Mouse (Mus musculus) stomach, postnatal 0 days (tissue): ENCODE results near the gene Pcnx3. TPM values are rescaled to one million over a fixed set of nuclear protein-coding genes. Genes with fewer than 3 reads are reported as not detected.

Source experiments
- ATAC-seq: fragments of 200-750 bp; cut with Nextera tagmentation; 2 replicates; pipeline ENCODE4 v1.8.0; 2017; ENCODE audit not compliant: low FRiP score, low TSS enrichment
- DNase-seq: peaks from one replicate; pipeline ENCODE4 v3.0.0-alpha.2; 2016; ENCODE audit warnings: low spot score
- H3K27ac ChIP-seq: fragments of 300-500 bp; sonication (generic); replicated peaks from 2 replicates; pipeline ENCODE4 v1.5.1; 2014; ENCODE audit warnings: mild to moderate bottlenecking, control low read depth
- H3K27me3 ChIP-seq: fragments of 300-500 bp; sonication (generic); 2 replicates; pipeline ENCODE4 v1.6.1; 2014; ENCODE audit warnings: low read length; ENCODE audit not compliant: control insufficient read depth, insufficient read depth
- H3K36me3 ChIP-seq: fragments of 300-500 bp; sonication (generic); 2 replicates; pipeline ENCODE4 v1.6.1; 2014; ENCODE audit warnings: low read length, mixed read lengths; ENCODE audit not compliant: control insufficient read depth, insufficient read depth
- H3K4me1 ChIP-seq: fragments of 300-500 bp; sonication (generic); replicated peaks from 2 replicates; pipeline ENCODE4 v1.6.1; 2014; ENCODE audit warnings: antibody characterized with exemption; ENCODE audit not compliant: control insufficient read depth, insufficient read depth
- H3K4me2 ChIP-seq: fragments of 300-500 bp; sonication (generic); replicated peaks from 2 replicates; pipeline ENCODE4 v1.6.1; 2014; ENCODE audit warnings: low read depth, mild to moderate bottlenecking, control low read depth, moderate library complexity
- H3K4me3 ChIP-seq: fragments of 300-500 bp; sonication (generic); 2 replicates; pipeline ENCODE4 v1.5.1; 2014; ENCODE audit warnings: low read depth, low read length, control low read depth
- H3K9ac ChIP-seq: fragments of 300-500 bp; sonication (generic); 2 replicates; pipeline ENCODE4 v1.6.1; 2014; ENCODE audit warnings: mild to moderate bottlenecking, low read length, control low read depth, mixed read lengths
- H3K9me3 ChIP-seq: fragments of 300-500 bp; sonication (generic); 2 replicates; pipeline ENCODE4 v1.6.1; 2016; ENCODE audit warnings: low read length; ENCODE audit not compliant: control insufficient read depth
- CTCF ChIP-seq: IDR thresholded peaks from 2 replicates; pipeline ENCODE4 v1.5.1; 2016; ENCODE audit warnings: antibody characterized with exemption, low read depth, mild to moderate bottlenecking, moderate library complexity
- EP300 ChIP-seq: optimal IDR thresholded peaks from 2 replicates; pipeline ENCODE3; 2016; ENCODE audit warnings: antibody characterized with exemption
- WGBS: fragments of 180-500 bp; shearing (Covaris S2); extraction: QIAGEN DNeasy Blood & Tissue Kit; methylation state at CpG from one replicate; pipeline ENCODE4 v1.1.7; 2014; 5-methylcytosine and 5-hydroxymethylcytosine counted together
- polyA plus RNA-seq: library from polyadenylated mRNA; unstranded; fragments of >200 nt; fragmentation: Nextera tagmentation; extraction: Ambion mirVana; gene quantifications from 2 replicates; pipeline ENCODE4 v1.2.1, GENCODE M21; 2015

Gene Pcnx3
- polyA plus RNA-seq, 1 experiment from 2014 or later: 6.5 TPM

- Histone ChIP-seq H3K9ac (no peak overlapping the region), H3K4me1 (no peaks in the 10 kb centered on the region; the same call in 1 of the 2 replicates)
- no peak for TF ChIP-seq EP300
- TF ChIP-seq CTCF: no peak
Measured at GRCm38 (mm10) chr19:5685431-5685830, 3.3 kb downstream of the Pcnx3 start.

GRCm38 (mm10) chr19:5684985-5685384 lies 3.7 kb downstream of the Pcnx3 start:
- H3K4me1 ChIP-seq: no peaks in the 10 kb centered on the region; the same call in 1 of the 2 replicates
- no peaks in the 10 kb centered on the region for H3K9me3 ChIP-seq
- DNase-seq (no peak), ATAC-seq (no peak)
- WGBS: 94% methylated on average over 13 of the region's 13 CpGs
- no peaks in the 10 kb centered on the region for H3K27me3 ChIP-seq
- H3K27ac ChIP-seq: no peak overlapping the region
- no peak overlapping the region for H3K4me2 ChIP-seq
- no peak overlapping the region for H3K4me3 ChIP-seq
- no peak overlapping the region for H3K9ac ChIP-seq
- H3K36me3 ChIP-seq: peaks cover 28% of the 10 kb centered on the region
- TF ChIP-seq EP300 (no peak), CTCF (no peak)

More at GRCm38 (mm10) chr19:5685431-5685830, 3.3 kb downstream of the Pcnx3 start:
- Histone ChIP-seq H3K36me3 (peaks cover 27% of the 10 kb centered on the region), H3K4me2 (no peak overlapping the region), H3K27me3 (no peaks in the 10 kb centered on the region), H3K4me3 (no peak overlapping the region), H3K27ac (no peak overlapping the region), H3K9me3 (no peaks in the 10 kb centered on the region)
- ATAC-seq (no peak), DNase-seq (no peak)
- 94% methylated on average over 19 of the region's 19 CpGs for WGBS

GRCm38 (mm10) chr19:5684236-5684635 lies 4.5 kb downstream of the Pcnx3 start:
- WGBS: 88% methylated on average over 12 of the region's 12 CpGs
- Histone ChIP-seq H3K4me3 (no peak overlapping the region), H3K9ac (no peak overlapping the region), H3K36me3 (peaks cover 28% of the 10 kb centered on the region), H3K9me3 (no peaks in the 10 kb centered on the region), H3K4me2 (no peak overlapping the region), H3K27ac (no peak overlapping the region), H3K27me3 (no peaks in the 10 kb centered on the region), H3K4me1 (no peaks in the 10 kb centered on the region; the same call in 1 of the 2 replicates)
- ATAC-seq (no peak), DNase-seq (no peak)
- TF ChIP-seq CTCF (no peak), EP300 (no peak)

- 86% methylated on average over 4 of the region's 4 CpGs for WGBS
- H3K36me3 ChIP-seq: peaks cover 33% of the 10 kb centered on the region
Measured at GRCm38 (mm10) chr19:5680432-5680831, 8.3 kb downstream of the Pcnx3 start.

GRCm38 (mm10) chr19:5668372-5668771 lies 20.3 kb downstream of the Pcnx3 start:
- TF ChIP-seq EP300 (no peak), CTCF (no peak)
- no peaks in the 10 kb centered on the region for H3K4me1 ChIP-seq
- DNase-seq (no peak), ATAC-seq (no peak)
- H3K4me2 ChIP-seq: no peak overlapping the region
- no peaks in the 10 kb centered on the region for H3K9me3 ChIP-seq
- H3K36me3 ChIP-seq: peaks cover 27% of the 10 kb centered on the region
- no peaks in the 10 kb centered on the region for H3K27me3 ChIP-seq
- WGBS: 74% methylated on average over 4 of the region's 4 CpGs
- no peak overlapping the region for H3K27ac ChIP-seq
- no peak overlapping the region for H3K9ac ChIP-seq
- H3K4me3 ChIP-seq: no peak overlapping the region

More at GRCm38 (mm10) chr19:5680432-5680831, 8.3 kb downstream of the Pcnx3 start:
- Histone ChIP-seq H3K27ac (no peak overlapping the region), H3K4me3 (no peak overlapping the region), H3K9ac (no peak overlapping the region), H3K9me3 (no peaks in the 10 kb centered on the region), H3K27me3 (no peaks in the 10 kb centered on the region), H3K4me2 (no peak overlapping the region), H3K4me1 (no peaks in the 10 kb centered on the region)
- no peak for TF ChIP-seq EP300
- TF ChIP-seq CTCF: no peak
- no peak for ATAC-seq
- DNase-seq: no peak

GRCm38 (mm10) chr19:5666386-5666785 lies 22.3 kb downstream of the Pcnx3 start:
- 90% methylated on average over 18 of the region's 18 CpGs for WGBS

More at GRCm38 (mm10) chr19:5666386-5666785, 22.3 kb downstream of the Pcnx3 start:
- H3K4me3 ChIP-seq: no peak overlapping the region
- H3K9me3 ChIP-seq: no peaks in the 10 kb centered on the region
- H3K4me1 ChIP-seq: peaks cover 5% of the 10 kb centered on the region; the same call in 1 of the 2 replicates
- H3K27me3 ChIP-seq: no peaks in the 10 kb centered on the region
- TF ChIP-seq EP300: no peak
- no peak for TF ChIP-seq CTCF
- peaks cover 20% of the 10 kb centered on the region for H3K36me3 ChIP-seq
- H3K9ac ChIP-seq: no peak overlapping the region
- ATAC-seq (no peak), DNase-seq (no peak)
- H3K4me2 ChIP-seq: no peak overlapping the region
- no peak overlapping the region for H3K27ac ChIP-seq
